Mouse (Mus musculus) bone marrow, adult 2 months (tissue): Measurements from ENCODE around the gene Clcnka. TPM values are rescaled to one million over a fixed set of nuclear protein-coding genes. Genes with fewer than 3 reads are reported as not detected.

Experiments
- H3K27ac ChIP-seq: fragments of 200-500 bp; 2 replicates; pipeline ENCODE4 v1.5.1; 2012; ENCODE audit warnings: low read depth, mild to moderate bottlenecking, control low read depth, inconsistent platforms, low read length; ENCODE audit not compliant: control insufficient read depth, poor library complexity, insufficient read depth
- H3K4me1 ChIP-seq: fragments of 200-500 bp; 2 replicates; pipeline ENCODE4 v1.6.1; 2011; ENCODE audit warnings: low read length; ENCODE audit not compliant: control insufficient read depth, insufficient read depth
- H3K4me3 ChIP-seq: fragments of 200-500 bp; replicated peaks from 2 replicates; pipeline ENCODE3; 2011; ENCODE audit warnings: mild to moderate bottlenecking, low read depth, low read length, control low read depth; ENCODE audit not compliant: control insufficient read depth
- CTCF ChIP-seq: fragments of 200-500 bp; IDR thresholded peaks from 2 replicates; pipeline ENCODE4 v1.5.1; 2011; ENCODE audit warnings: low read length, control low read depth; ENCODE audit not compliant: control insufficient read depth, insufficient read depth
- POLR2A ChIP-seq: fragments of 200-500 bp; IDR thresholded peaks from 2 replicates; pipeline ENCODE4 v1.6.1; 2011; ENCODE audit warnings: low read depth, mild to moderate bottlenecking, control low read depth, low read length, borderline replicate concordance; ENCODE audit not compliant: control insufficient read depth
- WGBS: fragments of 180-500 bp; shearing (Covaris S2); methylation state at CpG from one replicate; pipeline ENCODE4 v1.1.7; 2018; 5-methylcytosine and 5-hydroxymethylcytosine counted together
- polyA plus RNA-seq: library from polyadenylated mRNA; stranded (reverse); fragments of >200 nt; gene quantifications from 2 replicates; pipeline ENCODE4 v1.2.4, GENCODE M21; 2011; ENCODE audit warnings: low replicate concordance; ENCODE audit not compliant: missing spikeins, insufficient read depth, insufficient read length

Gene Clcnka
- polyA plus RNA-seq, 1 experiment: not detected

- no peak for TF ChIP-seq CTCF
- no peak for TF ChIP-seq POLR2A
- no peak within 1 kb of the TSS for H3K27ac ChIP-seq
- no peaks in the 10 kb centered on the region for H3K4me1 ChIP-seq
- no peak within 1 kb of the TSS for H3K4me3 ChIP-seq
- 88% methylated on average over 1 of the region's 1 CpGs for WGBS
These were observed 37.5 kb upstream of the Clcnka start, which contains the start of gene Srarp for GRCm38 (mm10) chr4:141435974-141436373. Gene Srarp (minus strand): TSS chr4:141436105.

DNA sequence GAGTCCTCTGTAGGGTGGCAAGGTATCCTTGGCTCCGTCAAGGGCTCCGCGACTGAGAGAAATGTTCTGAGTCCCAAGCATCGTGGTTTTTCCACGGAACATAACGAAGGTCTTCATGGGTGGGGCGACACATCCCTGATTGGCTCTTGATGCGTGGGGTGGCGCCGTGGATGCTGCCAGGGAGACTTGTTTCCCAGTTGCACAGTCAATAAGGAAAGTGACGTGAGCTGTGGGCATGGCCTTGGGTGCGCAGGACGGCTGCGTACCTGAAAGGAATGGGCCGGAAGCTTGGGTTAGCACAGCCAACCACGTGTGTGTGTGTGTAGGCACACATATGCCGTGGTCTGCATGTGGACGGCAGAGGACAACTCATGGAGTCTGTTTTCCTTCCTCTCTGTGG is 34.7 kb upstream of the Clcnka start:
- H3K27ac ChIP-seq: peak overlapping the region; percentile 9; the same call in 1 of the 2 replicates
- H3K4me3 ChIP-seq: no peak overlapping the region
- TF ChIP-seq CTCF: no peak
- TF ChIP-seq POLR2A: no peak
- 83% methylated on average over 18 of the region's 18 CpGs for WGBS
- no peaks in the 10 kb centered on the region for H3K4me1 ChIP-seq

DNA sequence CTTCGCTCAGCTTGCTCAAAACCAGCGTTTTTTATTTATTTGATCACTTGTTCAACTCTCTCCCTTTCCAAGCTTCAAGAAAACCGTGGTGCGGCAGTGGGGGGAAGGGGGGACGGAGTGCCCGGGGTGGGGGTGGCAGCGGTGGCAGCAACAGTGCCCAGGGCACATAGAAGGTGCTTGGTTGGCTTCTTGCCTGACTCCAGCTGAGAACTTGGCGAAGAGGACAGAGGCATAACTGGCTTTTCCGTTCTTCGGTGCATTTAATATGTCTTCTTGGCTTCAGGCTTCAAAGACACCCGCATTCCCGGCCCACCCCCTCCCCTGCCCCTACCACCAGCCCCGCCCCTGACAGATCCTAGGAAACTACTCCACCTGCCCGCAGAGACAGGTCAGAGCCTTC is 34.1 kb upstream of the Clcnka start:
- H3K27ac ChIP-seq: no peak overlapping the region
- TF ChIP-seq POLR2A (no peak), CTCF (no peak)
- no peak overlapping the region for H3K4me3 ChIP-seq
- WGBS: 78% methylated on average over 14 of the region's 14 CpGs
- H3K4me1 ChIP-seq: no peaks in the 10 kb centered on the region

DNA sequence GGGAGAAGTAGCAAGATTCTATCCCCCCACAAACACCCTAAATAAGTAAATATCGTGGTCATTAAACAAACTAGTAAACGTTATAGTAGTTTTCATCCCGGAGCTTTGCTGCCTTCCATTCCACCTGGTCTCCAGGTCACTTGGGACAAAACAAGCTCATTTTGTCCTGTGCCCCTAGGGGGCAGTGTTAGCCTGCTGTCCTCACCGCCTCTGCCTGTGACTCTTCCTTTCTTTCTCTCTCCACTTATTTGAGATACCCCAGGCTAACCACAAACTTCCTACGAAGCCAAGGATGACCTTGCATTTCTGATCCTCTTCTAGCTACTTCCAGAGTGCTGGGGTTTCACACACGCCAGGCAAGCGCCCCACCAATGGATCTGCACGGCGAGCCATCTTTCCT is 32.5 kb upstream of the Clcnka start:
- WGBS: 18% methylated on average over 9 of the region's 9 CpGs
- Histone ChIP-seq H3K4me1 (no peaks in the 10 kb centered on the region), H3K27ac (no peak overlapping the region), H3K4me3 (no peak overlapping the region)
- TF ChIP-seq CTCF (peak; percentile 93), POLR2A (no peak)

GRCm38 (mm10) chr4:141429847-141430246 is 31.3 kb upstream of the Clcnka start:
- TF ChIP-seq POLR2A (no peak), CTCF (peak; percentile 54; the same call in 1 of the 2 replicates)
- Histone ChIP-seq H3K27ac (no peak overlapping the region), H3K4me3 (no peak overlapping the region), H3K4me1 (no peaks in the 10 kb centered on the region)
- WGBS: 60% methylated on average over 9 of the region's 9 CpGs

DNA sequence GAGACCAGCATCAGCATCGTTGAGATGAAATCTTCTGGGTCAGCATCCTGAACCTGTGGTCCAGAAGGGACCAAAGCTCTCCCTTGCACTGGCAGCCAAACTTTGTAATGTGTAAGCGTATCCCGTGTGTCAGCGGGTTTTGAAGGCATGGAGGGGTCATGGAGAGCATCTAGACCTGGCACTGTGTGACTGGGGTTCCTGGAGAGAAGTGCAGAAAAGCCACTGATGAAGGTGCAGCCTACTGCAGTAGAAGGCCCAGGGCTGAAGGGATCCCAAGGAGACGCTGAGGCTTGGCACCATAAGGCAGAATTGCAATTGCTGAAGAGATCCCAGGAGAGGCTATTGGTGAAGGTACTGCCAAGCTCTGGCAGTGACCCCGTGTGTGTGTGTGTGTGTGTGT is 30.9 kb upstream of the Clcnka start:
- Histone ChIP-seq H3K4me3 (no peak overlapping the region), H3K4me1 (no peaks in the 10 kb centered on the region), H3K27ac (no peak overlapping the region)
- 70% methylated on average over 6 of the region's 6 CpGs for WGBS
- TF ChIP-seq CTCF (no peak), POLR2A (no peak)

GRCm38 (mm10) chr4:141427921-141428320 is 29.4 kb upstream of the Clcnka start:
- Histone ChIP-seq H3K27ac (no peak overlapping the region), H3K4me1 (no peaks in the 10 kb centered on the region), H3K4me3 (no peak overlapping the region)
- 90% methylated on average over 13 of the region's 13 CpGs for WGBS
- TF ChIP-seq CTCF: no peak
- no peak for TF ChIP-seq POLR2A

- 79% methylated on average over 10 of the region's 10 CpGs for WGBS
- no peak overlapping the region for H3K4me3 ChIP-seq
- H3K4me1 ChIP-seq: no peaks in the 10 kb centered on the region
- no peak for TF ChIP-seq POLR2A
- TF ChIP-seq CTCF: no peak
- H3K27ac ChIP-seq: no peak overlapping the region
These were observed 28.5 kb upstream of the Clcnka start for GRCm38 (mm10) chr4:141426796-141427745.
